ENCODE assay signal across 24 mouse cellular contexts in the genomic region with DNA sequence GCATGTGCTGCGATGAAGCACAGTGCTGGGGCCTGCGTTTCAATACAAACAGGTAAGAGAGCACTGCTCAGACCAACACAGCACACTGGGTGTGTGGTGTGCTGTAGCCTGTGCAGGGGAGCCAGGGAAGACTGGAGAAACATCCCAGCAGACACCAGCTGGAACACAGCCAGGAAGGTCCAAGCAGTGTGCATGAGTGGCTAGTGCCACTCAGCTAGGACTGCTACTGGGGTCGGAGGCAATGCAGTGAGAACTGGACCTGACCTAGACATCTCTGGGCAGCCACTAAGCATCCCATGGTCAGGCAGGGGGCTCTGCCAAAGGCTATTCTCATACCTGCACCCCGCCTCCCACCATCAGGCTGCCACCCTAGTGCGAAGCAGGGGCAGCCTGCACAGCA. TPM values are rescaled to one million over a fixed set of nuclear protein-coding genes. Genes with fewer than 3 reads are reported as not detected.
"Had no signal": no experiment of that assay in that cellular context is flagged by ENCODE, and none has a peak within 500 bp of the region (broad histone marks: within the 10 kb centered on the region; RNA-seq: fewer than 3 reads in every experiment).

No protein-coding gene starts in this region.

- H3K27ac ChIP-seq: kidney, embryonic 15.5 days; layer of hippocampus, adult 2 months; limb, embryonic 10.5 days; limb, embryonic 13.5 days; liver, embryonic 12.5 days; liver, embryonic 15.5 days; lung, embryonic 15.5 days; midbrain, embryonic 10.5 days; neural tube, embryonic 15.5 days; stomach, postnatal 0 days had no signal

- H3K4me2 ChIP-seq: kidney, embryonic 15.5 days; limb, embryonic 13.5 days; liver, embryonic 12.5 days; liver, embryonic 15.5 days; lung, embryonic 15.5 days; neural tube, embryonic 15.5 days had no signal

- H3K4me3 ChIP-seq: kidney, embryonic 15.5 days; layer of hippocampus, adult 2 months; limb, embryonic 10.5 days; limb, embryonic 13.5 days; liver, embryonic 12.5 days; liver, embryonic 15.5 days; lung, embryonic 15.5 days; megakaryocyte, embryonic 14.5 days; midbrain, embryonic 10.5 days; neural tube, embryonic 15.5 days had no signal

- H3K27me3 ChIP-seq: limb, embryonic 13.5 days; liver, embryonic 12.5 days; liver, embryonic 15.5 days; lung, embryonic 15.5 days; megakaryocyte, embryonic 14.5 days had no signal

- H3K9ac ChIP-seq: kidney, embryonic 15.5 days; limb, embryonic 13.5 days; liver, embryonic 12.5 days; liver, embryonic 15.5 days; lung, embryonic 15.5 days; neural tube, embryonic 15.5 days had no signal

- DNase-seq: kidney, adult 8-10 months; kidney, postnatal 14 days; layer of hippocampus, adult 9-11 months; liver; lung, postnatal 10 days; lung, postnatal 36 days; midbrain, embryonic 14.5 days; right cerebral cortex, adult 18-20 months; right cerebral cortex, postnatal 14 days; right cerebral cortex, postnatal 4 days; thymus, adult 2 months; thymus, postnatal 14 days; thymus, postnatal 4 days had no signal

- ATAC-seq: liver, embryonic 12.5 days had no signal

- H3K9me3 ChIP-seq: kidney, embryonic 15.5 days; limb, embryonic 10.5 days; limb, embryonic 13.5 days; liver, embryonic 12.5 days; liver, embryonic 15.5 days; lung, embryonic 15.5 days; megakaryocyte, embryonic 14.5 days; midbrain, embryonic 10.5 days; neural tube, embryonic 15.5 days had no signal

RNA-seq across cellular contexts. Expression of a gene that starts 39.4 kb away (rescaled TPM):
- polyA plus RNA-seq: limb, embryonic 10.5 days; midbrain, embryonic 10.5 days had no signal
